Mouse (Mus musculus) spleen, postnatal 36 days (tissue): Measurements from ENCODE around the gene Dnmt3l.
A peak's percentile ranks its signal among the peaks of the same experiment; 100 is the strongest.

Experiments
- DNase-seq, 2 experiments: peaks; one replicate each; pipeline ENCODE4 v3.0.0; 2022; ENCODE audit warnings: low spot score in 2 of 2, mixed read lengths in 1 of 2

Gene Dnmt3l

DNA sequence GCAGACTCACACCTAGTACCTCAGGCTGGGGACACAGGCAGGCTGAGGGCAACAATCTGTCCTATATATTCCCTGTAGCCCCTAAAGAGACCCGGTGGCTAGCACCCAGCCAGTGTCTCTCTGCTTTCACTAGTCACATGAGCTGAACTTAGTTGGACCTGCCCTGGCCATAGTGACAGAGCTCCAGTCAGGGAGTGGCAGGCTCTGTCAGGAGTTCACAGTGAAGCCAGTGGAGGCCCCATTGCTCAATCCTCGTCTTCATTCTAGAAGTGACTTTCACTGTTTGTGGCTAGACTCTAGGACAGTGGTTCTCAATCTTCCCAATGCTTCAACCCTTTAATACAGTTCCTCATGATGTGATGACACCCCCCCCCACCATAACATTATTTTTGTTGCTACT, 9.8 kb upstream of the Dnmt3l start:
- no peak for DNase-seq

DNA sequence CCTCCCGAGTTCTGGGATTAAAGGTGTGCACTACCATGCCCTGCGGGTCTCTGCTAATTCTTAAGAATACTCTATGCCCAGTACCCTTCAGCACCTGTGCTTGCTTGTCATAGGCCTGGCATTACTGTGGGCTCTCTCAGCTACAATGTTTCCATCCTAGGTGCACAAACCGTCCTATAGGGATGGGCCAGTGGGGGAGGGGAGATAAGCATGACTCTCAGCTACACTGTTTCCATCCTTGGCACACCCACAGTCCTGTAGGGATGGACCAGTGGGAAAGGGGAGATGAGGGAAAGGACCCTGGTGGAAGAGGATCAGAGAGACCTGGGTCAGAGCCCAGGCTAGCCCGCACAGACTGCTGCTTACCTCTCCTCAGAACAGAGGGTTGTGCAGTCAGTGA, 4.6 kb upstream of the Dnmt3l start:
- no peak for DNase-seq

DNA sequence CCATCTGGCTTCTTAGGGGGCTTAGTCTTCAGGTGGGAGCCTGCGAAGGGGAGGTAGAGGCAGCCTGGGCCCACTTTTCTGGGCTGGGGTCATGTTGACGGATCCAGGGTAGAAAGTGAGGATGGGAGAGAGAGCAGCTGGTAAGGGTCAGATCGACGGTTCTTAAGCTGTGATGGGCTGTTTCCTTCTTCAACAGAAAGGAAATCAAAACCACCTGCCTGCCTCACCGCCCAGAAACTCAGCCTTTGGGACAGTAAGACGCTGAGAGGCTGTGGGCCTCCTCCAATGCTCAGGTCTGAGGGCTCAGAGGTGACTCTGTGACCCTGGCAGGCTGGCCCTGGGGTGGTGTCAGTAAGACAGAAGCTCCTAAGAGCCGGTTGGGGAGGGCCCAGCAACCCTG, 349 bp downstream of the Dnmt3l start:
- no peak for DNase-seq

DNA sequence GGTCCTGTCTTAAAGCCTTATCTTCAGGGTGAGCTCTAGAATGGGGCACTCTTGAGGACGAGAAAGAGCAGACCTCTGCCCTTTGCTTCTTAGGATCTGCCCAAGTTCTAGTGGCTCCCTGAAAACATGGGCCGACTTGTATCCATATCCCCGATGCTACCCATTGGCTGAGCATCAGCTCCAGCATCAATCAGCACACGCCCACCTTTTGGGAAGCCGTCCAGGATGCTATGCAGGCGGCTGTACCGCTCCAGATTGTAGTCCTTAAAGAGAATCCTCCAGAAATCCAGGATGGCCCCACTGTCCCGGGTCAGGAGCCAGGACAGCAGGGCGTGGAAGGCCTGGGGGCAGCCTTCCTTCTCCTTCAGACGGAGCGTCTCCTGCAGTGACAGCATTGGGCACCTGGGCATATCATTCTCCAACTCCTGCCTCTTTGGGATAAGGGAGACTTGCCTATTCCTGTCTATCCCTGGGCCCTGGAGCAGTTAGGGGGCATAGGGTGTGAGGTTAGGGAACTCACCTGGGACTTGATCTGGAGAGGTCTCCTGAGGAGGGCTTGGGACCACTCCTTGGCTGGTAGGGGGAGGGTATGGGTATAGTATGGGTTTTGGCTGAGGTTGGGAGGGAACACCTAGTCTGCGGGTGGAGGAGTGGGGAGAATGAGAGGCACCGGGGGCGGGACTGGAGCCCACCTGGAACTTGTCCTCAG, 1.1 kb downstream of the Dnmt3l start:
- no peak for DNase-seq

DNA sequence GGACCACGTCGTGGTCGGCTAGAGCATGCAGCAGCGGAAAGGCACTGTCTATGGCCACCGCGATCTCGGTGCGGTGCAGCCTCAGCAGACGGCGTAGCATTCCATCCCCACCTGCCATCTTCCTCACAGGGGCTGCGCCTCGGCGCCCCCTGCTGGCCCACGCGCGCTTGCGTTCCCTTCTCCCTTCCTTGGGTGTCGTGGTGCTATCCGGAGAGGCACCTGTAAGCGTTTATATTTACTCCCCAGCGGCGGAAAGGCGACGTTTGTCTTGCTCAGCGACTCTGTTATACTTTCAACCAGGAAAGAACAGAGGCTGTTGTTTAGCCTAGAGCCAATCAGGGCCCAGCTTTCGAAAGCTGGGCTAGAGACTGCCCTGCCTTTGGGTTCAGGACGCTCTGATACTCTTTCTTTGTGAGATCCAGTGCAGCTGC, 1.7 kb downstream of the Dnmt3l start, which contains the start of gene Aire:
Gene Aire (minus strand): TSS at position 205 of the 431 bp plus-strand sequence.
- peak; percentile 65 to 77 for DNase-seq

DNA sequence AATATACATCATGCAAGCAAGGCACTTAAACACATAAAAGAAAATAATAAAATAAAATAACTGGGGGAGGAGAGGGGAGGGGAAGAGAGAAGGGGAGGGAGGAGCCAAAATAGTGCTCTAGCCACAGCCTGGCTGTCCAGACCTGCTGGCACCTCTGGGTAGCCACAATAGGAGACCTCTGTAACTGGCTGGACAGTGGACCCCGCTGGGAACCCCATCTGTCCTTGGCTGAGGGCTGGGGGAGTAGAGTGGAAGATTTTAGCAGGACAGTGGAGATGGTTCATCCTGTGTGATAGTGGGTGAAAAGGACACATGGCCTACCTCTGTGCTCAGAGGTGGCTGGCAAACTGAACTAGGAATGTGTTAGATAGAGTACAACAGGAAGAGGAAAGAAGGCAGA, 2.8 kb downstream of the Dnmt3l start:
- DNase-seq, result no peak

DNA sequence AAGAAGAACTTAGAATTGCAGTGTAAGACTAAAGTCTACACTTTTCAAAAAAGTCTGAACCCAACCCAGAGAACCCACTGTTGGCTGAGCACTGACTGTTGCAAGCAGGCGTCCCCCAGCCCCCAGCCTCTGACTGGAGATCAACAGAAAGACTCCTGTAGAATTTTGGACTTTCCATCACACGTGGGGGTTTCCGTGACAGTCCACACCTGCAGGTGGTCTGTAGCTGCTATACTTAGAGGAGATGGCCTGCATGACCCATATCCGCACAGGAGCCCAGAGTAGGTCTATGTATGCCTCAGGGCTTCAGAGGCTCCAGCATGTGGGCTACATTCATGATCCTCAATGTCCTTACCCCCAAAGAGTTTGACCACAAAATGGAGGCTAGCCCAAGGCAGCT, 4.6 kb downstream of the Dnmt3l start:
- no peak for DNase-seq

DNA sequence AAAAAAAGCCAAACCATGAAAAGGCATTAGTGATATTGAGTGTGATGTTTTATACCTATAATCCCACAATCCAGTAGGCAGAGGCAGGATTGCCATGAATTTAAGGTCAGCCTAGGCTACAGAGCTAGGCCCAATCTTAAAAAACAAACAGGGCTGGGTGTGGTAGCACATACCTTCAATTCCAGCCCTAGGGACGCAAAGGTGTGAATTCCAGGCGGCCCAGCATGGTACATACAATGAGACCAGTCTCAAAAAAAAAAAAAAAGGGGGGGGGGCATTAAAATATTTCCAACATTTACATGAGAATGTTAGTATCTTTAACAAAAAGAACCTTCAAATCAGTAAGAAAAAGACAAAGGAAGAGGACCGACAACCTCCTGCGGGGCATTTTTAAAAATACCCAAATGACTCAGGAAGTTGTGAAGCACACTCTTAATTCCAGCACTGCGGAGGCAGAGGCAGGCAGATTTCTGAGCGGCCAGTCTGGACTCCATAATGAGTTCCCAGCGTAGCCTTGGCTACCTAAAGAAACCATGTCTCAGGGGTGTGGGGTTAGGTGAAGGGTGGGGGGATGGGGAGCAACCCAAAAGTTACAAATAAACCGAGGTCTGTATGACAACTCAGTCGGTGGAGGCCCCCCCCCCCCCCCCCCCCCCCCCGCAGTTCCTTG, 6.4 kb downstream of the Dnmt3l start:
- no peak for DNase-seq

DNA sequence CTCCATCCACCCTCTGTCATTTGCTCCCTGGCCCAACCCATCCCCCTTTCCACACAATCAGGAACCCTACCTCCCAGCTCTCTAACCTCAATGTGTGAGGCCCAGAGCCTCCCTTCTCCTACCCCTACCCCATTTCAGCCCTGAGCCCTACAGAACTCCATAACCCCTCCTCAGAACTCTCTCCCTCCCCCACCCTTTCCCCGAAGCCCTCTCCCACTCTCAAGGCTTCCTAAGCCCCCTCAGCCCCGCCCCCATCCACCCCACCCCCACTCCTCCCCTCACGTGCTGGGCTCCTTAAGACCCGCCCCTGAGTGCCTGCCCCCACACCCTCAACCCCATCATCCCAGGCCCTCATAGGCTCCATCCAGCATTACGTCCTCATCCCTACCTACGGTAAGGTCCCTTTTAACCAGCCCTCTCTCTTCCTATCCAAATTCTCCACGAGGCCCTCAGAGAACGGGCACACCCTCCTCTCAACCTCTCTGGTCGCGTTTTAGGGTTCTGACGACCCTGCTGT, 7.8 kb downstream of the Dnmt3l start:
- no peak for DNase-seq

DNA sequence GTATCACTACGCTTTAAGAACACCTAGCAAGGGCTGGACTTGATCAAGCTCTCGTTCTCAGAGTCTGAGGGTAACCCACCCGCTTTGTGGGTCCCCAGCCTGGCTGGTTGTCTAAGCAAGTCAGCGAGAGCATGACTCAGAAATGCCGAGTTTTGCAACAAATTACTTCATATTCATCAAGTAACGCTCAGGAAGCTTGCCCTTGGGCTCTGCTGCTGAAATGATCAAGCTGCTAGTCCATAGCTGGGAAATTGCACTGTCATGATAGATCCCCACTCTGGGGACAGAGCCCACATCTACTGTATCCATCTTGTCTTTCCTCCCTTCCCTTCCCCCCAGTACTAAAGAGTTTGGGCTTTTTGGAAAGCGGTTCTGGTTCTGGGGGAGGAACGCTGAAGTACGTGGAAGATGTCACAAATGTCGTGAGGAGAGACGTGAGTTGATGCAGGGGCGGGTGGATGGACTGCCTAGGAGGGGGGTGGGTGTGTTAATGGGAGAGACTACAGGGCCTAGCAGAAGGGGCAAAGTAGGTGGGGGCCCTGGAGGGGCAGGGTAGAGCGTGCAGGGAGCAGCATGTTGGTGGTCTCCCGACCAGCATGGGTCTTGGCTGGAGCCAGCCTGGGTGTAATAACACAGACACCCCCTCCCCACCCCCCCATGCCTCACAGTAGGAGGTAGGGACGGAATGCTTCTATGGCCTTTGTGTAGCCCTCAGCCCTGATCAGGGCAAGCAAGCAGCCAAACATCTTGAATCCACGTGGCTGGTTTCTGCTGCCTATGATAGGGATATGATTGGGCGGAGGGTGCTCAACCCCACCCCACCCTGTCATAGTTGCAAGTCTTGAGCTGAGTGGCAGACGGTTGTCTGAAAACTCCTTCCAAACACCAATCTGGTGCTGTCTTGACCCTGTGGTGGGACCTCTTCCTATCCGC, 13.2 kb downstream of the Dnmt3l start:
- no peak for DNase-seq

DNA sequence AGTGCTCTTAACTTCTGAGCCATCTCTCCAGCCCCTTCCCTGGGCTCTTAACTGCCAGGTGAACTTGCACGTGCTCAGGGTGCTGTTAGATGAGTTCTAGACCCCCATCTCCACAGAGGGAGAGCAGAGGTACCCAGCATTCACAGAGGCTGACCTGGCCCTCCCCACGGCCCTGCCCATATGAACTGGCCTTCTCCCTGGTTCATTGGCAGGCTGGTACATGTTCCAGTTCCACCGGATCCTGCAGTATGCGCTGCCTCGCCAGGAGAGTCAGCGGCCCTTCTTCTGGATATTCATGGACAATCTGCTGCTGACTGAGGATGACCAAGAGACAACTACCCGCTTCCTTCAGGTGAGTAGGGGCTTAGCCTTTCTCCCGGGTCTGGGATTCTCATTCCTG, 15.3 kb downstream of the Dnmt3l start:
- DNase-seq, result no peak

DNA sequence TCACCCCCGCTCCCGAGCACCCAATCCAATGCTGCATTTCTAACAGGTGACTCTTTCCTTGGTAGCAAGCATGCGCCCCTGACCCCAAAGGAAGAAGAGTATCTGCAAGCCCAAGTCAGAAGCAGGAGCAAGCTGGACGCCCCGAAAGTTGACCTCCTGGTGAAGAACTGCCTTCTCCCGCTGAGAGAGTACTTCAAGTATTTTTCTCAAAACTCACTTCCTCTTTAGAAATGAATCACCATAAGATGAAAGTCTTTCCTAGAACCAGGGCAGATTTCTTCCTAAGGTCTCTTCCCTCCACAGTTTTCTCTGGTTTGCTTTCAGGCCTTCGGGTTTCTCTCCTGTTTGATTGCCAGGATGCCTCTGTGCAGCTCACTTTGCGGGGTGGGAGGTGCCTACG, 21.4 kb downstream of the Dnmt3l start:
- DNase-seq, result no peak

DNA sequence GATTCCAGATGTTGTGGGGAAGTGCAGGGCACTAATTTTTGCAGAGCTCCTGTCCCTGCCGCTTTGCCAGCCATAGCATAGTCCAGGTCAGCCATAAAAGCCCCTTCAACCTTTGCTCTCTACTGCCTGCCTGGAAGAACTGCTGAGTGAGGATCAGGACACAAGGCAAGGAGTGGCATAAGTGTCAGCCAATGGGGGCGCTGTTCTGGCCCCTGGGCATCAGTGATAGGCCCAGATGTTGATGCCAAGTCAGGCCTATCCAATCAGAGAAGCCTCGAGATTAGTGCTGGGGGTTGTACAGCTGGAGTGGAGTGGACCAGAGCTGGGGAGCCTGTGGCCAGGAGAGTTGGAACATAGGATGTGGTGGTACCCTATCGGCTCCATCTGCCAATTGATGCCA, 25.5 kb downstream of the Dnmt3l start:
- DNase-seq, result peak in 1 of 2 experiments; percentile 44

DNA sequence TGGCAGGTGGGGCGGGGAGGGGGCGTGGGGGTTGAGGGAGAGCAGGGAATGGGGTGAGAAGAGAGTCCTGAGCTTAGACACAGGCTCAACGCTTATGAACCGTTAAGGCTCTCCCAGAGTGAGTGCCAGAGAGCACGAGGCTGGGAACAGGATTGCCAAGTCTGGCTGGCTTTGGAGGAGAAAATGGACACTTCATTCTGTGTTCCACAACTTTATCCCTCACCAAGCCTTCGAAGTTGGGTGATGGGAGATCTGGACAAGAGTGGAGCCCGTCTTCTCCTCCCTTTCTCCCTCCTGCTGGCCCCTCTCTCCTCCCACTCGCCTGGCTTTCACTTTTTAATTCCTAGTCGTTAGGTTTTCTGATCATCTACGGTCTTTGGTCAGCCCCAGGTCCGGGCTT, 26.8 kb downstream of the Dnmt3l start:
- DNase-seq, result no peak

DNA sequence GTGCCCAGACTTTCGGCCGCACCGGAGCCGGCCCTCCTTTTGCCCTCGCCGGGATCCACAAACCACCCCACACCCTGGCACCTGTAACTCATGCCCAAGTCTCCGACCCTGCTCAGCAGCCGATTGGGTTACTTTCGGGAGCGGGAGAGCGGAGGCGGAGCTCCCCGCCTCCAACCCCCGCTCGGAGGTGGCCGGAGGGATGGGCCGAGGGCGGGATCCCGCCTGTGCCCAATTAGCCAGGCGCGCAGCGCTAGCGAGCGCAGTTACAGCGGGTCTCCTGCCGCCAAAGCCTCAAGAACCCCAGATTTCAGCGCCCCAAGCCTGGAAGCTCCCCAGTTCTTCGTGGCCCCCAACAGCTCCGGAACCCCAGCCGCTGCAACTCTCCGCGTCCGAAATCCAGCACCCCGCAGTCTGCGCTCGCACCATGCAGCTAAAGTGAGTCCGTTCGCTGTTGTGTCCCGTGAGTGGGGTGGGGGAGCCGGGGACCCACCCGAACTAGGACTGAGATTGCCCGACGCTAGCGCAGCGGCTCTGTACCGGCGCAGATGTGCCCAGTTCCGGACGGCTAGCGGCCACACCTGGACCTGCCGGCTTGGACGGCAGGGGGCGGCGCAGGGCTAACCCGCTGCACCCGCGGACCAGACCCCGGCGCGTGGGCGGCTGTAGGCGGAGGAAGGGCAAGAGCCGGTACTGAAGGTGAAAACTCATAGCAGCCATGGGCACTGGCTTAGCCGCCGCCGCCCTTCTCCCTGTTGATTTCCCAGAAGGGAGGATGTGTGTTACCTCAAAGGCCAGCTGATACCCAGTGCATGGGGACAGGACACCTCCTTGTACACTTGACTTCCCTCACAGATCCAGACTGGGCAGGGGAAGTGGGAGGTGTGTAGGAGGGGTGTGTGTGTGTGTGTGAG, 27.6 kb downstream of the Dnmt3l start, which contains the start of gene Icosl:
Gene Icosl (plus strand): TSS at position 202 of the 911 bp plus-strand sequence.
- peak; percentile 91 to 92 for DNase-seq

DNA sequence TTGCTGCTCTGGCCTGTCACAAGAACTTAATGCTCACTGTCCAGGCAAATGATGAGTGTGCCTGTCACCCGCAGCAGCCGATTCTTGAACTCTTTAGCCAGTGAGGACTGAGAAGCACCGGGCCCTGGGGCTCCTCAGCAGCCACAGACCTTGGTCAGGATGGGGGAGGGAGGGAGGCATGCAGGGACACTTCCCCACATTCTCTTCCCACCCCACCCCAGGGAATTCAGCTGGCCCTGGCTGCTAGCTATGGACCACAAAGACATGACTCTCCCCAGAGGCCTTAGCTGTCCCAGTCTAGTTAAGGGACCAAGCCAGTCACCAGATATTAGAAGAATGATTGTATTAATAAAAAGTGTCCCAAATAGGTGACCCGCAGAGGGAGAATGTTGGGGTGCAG, 32.4 kb downstream of the Dnmt3l start:
- no peak for DNase-seq

DNA sequence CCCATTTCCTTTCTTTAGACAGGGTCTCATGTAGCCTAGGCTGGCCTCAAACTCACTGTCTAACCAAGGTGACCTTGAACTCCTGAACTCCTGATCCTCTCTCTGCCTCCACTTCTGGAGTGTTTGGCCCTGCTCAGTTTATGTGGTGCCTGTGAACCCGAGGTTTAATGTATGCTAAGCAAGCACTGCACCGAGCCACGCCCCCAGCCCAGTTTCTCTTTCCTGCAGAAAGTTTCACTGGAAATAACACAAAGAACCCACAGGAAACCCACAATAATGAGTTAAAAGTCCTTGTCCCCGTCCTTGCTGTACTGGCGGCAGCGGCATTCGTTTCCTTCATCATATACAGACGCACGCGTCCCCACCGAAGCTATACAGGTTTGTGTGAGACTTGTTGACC, 33.2 kb downstream of the Dnmt3l start:
- no peak for DNase-seq

DNA sequence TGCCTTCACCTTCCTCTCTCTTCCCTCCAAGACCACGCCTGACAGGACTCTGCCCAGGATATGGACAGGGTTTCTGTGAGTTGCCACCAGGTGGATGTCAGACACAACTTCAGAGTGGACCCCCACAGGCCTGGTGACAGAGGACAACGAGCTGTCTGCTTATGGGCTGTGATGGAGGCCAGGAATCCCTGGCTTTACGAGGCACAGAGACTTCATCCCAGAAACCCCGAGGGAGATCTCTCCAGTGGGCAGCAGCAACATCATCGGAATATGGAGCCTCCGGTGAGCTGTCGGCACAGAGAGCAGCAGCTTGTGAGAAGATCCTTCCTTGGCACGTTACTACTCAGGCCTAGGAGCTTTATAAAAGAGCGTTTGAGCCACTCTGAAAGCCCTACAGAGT, 36.1 kb downstream of the Dnmt3l start:
- no peak for DNase-seq

DNA sequence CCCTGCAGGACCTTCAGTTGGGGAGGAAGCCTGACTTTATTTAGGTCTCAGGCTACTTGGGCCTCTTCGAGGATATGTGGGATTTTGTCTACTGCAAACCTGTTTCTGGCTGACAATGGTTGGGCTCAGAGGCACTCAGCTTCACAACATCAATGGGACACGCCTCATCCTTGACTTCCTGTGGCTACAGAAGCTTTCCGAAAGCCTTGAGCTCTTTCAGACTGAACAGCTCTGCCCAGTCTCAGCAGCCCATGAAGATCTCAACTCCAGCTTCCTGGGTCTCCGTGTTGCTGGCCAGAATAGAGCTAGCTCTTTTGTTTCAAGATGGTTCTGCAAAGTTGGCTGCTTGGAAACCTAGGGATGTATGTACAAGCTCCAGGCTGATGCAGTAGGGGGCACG, 36.5 kb downstream of the Dnmt3l start:
- no peak for DNase-seq

DNA sequence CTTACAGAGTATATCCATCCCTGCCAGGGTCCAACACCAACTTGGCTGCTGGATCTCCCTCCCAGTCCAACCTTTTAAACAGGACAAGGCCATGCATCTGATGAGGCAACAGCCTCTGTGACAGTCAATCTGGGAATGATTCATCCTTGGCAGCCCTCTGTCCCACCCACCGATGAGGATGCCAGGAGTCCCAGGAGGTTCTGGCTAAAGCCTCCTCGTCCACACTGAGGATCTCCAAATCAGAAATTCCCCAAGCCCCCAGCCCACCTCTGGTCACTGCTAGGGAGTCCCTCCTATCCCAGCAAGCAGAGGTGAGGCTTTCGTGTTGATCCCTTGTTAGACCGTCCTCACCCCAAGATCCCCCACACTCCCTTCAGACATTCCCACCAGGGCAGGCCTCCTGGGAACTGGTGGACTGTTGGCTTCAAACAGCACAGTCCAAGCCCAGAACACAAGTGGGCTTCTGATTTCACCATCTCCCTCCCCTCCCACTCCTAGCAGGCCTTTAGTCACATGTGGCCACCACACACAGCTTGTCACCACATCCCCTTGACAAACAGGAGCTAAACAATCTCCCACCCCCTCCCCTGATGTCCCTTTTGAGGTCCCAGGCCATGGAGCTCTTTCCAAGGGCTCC, 38.3 kb downstream of the Dnmt3l start:
- no peak for DNase-seq

DNA sequence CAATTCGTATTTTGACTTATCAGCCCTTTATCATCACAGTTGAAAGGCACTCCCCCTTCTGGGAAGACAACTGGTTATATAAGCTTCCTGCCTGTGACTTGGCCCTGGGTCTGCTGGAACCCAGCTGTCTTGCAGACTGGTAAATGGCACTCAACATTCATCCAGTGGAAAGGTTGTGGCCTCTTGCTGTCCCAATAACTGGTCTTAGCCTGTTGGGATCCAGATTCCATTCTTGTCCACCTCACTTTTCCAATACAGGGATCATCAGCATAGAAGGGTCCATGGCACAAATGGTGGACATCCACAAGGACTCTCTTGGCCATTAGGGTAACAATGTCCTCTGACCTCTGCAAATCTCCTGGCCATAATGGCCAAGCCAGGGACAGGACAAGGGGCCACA, 42.3 kb downstream of the Dnmt3l start:
- no peak for DNase-seq
